Mouse (Mus musculus): ENCODE measurements at regions not wholly inside any gene's neighbourhood (a gene's known extent, or its start where the extent isn't known, plus 50 kb on each side); places are given as distances from the start of the nearest gene placed in this dataset.

- TF ChIP-seq CTCF (IDR thresholded peaks at IDR 0.05; ENCODE audit: borderline replicate concordance, insufficient read depth, low read depth, low read length) (no peak), POLR2A (IDR thresholded peaks at IDR 0.05; ENCODE audit: borderline replicate concordance, insufficient read depth, low read length) (no peak)
These were observed 228.3 kb downstream of the Kcna4 start for GRCm38 (mm10) chr2:107518759-107519158.

Measured in cerebellum, adult 2 months (tissue).